Mouse (Mus musculus) forebrain, embryonic 14.5 days (tissue): ENCODE data around the gene Gm9745. TPM values are rescaled to one million over a fixed set of nuclear protein-coding genes. Genes with fewer than 3 reads are reported as not detected.
"Not testable (repeated sequence)": the region's sequence is repeated elsewhere in the genome, so short reads cannot be mapped to it uniquely, and the experiment has no call there.

ENCODE experiments used
- ATAC-seq: fragments of 200-750 bp; cut with Nextera tagmentation; 2 replicates; pipeline ENCODE4 v1.8.0; 2017; ENCODE audit warnings: mild to moderate bottlenecking, moderate library complexity
- DNase-seq: peaks from one replicate; pipeline ENCODE4 v3.0.0-alpha.2; 2015; ENCODE audit warnings: low spot score
- H3K27ac ChIP-seq: fragments of 300-500 bp; sonication (generic); 2 replicates; pipeline ENCODE4 v1.5.1; 2014; ENCODE audit warnings: low read depth, mild to moderate bottlenecking, control low read depth, low read length, moderate library complexity
- H3K27me3 ChIP-seq: fragments of 300-500 bp; sonication (generic); replicated peaks from 2 replicates; pipeline ENCODE4 v1.6.1; 2014; ENCODE audit warnings: low read length, control low read depth, mixed read lengths; ENCODE audit not compliant: control insufficient read depth, insufficient read depth
- H3K36me3 ChIP-seq: fragments of 300-500 bp; sonication (generic); 2 replicates; pipeline ENCODE4 v1.6.1; 2014; ENCODE audit warnings: low read length, control low read depth; ENCODE audit not compliant: control insufficient read depth, insufficient read depth
- H3K4me1 ChIP-seq: fragments of 300-500 bp; sonication (generic); 2 replicates; pipeline ENCODE4 v1.6.1; 2014; ENCODE audit warnings: antibody characterized with exemption, low read length, control low read depth; ENCODE audit not compliant: control insufficient read depth, insufficient read depth
- H3K4me2 ChIP-seq: fragments of 300-500 bp; sonication (generic); 2 replicates; pipeline ENCODE4 v1.6.1; 2014; ENCODE audit warnings: mild to moderate bottlenecking, control low read depth, low read length
- H3K4me3 ChIP-seq: fragments of 300-500 bp; sonication (generic); 2 replicates; pipeline ENCODE4 v1.5.1; 2014; ENCODE audit warnings: low read depth, low read length, control low read depth
- H3K9ac ChIP-seq: fragments of 300-500 bp; sonication (generic); 2 replicates; pipeline ENCODE4 v1.6.1; 2014; ENCODE audit warnings: mild to moderate bottlenecking, low read length, control low read depth, moderate library complexity
- H3K9me3 ChIP-seq: fragments of 300-500 bp; sonication (generic); replicated peaks from 2 replicates; pipeline ENCODE4 v1.6.1; 2016; ENCODE audit warnings: low read length, control low read depth, mixed read lengths; ENCODE audit not compliant: control insufficient read depth
- WGBS: fragments of 180-500 bp; shearing (Covaris S2); extraction: QIAGEN DNeasy Blood & Tissue Kit; methylation state at CpG from one replicate; pipeline ENCODE4 v1.1.7; 2014; 5-methylcytosine and 5-hydroxymethylcytosine counted together
- polyA plus RNA-seq: library from polyadenylated mRNA; unstranded; fragments of >200 nt; fragmentation: Nextera tagmentation; extraction: Ambion mirVana; gene quantifications from 2 replicates; pipeline ENCODE4 v1.2.1, GENCODE M21; 2014

Gene Gm9745
- polyA plus RNA-seq, 1 experiment from 2014 or later, result not detected

DNA sequence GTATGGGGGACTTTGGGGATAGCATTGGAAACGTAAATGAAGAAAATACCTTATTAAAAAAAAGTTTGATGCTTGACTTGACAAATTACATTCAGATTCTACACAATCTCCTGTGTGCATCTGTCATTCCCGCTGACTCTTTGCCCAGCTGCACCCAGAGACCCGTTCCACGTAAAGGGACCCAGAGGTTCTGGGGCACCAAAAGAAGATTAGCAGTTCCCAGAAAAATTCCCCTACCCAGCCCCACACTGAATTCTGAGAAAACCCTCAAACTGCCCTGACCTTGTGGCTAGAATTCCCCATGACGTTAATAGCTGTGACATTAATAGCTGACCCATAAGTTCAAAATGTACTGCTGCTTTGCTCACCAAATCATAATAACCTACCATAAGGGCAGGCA lies 17.2 kb upstream of the Gm9745 start:
- H3K4me1 ChIP-seq, result no peaks in the 10 kb centered on the region
- H3K4me2 ChIP-seq, result no peak overlapping the region
- no peak overlapping the region for H3K27ac ChIP-seq

DNA sequence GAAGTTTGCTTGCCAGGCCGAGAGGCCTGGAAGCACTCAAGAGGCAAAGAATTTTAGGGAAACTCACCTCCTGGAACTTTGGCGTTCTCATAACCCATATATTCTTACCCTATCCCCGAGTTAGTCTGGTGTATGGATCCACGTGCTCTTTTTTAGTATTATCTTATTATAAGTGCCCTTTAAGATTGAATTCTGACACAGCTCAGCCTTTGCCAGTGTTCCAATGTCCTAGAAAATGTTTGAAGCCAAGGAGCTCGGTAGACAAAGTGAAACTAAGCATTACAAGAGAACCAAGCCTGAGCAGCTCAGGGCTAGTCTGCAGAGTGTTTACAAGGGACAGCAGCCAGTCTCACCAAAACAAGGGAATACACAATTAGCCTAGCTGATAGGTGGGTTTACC lies 14.2 kb upstream of the Gm9745 start:
- not testable (repeated sequence) for H3K4me2 ChIP-seq, ATAC-seq, H3K9ac ChIP-seq, H3K27me3 ChIP-seq, H3K4me1 ChIP-seq, H3K9me3 ChIP-seq, H3K27ac ChIP-seq, H3K36me3 ChIP-seq, H3K4me3 ChIP-seq, DNase-seq
- 37% methylated on average over 5 of the region's 5 CpGs for WGBS

More for the DNA sequence above, 17.2 kb upstream of the Gm9745 start:
- Histone ChIP-seq H3K9me3 (no peaks in the 10 kb centered on the region), H3K4me3 (no peak overlapping the region), H3K27me3 (no peaks in the 10 kb centered on the region), H3K36me3 (peaks cover 25% of the 10 kb centered on the region), H3K9ac (no peak overlapping the region)
- WGBS, result 94% methylated on average over 5 of the region's 5 CpGs
- DNase-seq (no peak), ATAC-seq (no peak)

DNA sequence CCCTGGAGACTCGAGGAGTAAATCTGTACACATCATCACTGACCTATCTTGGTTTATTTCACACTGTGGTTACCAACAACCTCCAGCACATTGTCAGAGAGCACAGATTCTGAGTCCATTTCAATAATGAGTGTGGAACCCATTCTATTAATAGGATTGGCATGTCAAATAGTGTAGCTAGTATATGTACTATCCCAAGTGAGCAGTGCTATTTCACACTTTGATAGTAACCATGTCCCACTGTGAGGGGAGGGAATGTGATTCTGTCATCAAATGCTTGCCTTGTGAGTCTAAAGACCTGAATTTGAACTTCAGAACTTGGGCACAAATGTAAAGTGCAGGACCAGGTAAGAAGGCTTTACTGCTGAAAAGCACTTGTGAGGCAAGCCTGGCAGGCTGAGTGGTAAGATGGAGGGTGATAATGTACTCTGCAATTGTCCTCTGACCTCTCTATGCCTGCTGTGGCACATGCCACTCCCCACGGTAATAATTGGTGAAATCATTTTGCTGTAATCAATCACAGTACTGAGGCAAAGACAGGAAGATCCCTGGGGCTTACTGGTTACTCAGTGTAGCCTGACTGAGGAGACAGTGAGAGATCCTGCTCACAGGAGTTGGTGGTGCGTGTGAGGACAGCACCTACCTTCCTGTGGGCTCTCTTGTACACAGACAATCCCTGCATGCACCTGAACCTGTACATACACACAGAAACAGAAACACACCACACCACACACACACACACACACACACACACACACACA lies 13.3 kb upstream of the Gm9745 start:
- not testable (repeated sequence) for ATAC-seq
- WGBS, result 74% methylated on average over 3 of the region's 3 CpGs

DNA sequence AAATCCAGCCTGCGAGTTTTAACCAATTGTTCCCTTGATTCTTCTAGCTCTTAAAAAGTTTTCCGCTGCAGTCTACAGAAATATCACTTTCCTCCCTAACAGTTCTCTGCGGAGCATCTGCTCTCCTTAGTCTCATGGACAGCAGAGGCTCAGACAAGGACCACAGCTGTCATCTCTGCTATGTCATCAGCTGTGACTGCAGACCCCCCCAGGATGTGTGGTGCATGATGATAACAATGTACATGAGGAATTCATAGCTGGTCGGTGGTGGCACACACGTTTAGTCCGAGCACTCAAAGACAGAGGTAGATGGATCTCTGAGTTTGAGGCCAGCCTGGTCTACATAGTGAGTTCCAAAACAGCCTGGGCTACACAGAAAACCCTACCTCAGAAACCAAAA lies 11.5 kb upstream of the Gm9745 start:
- 97% methylated on average over 5 of the region's 6 CpGs for WGBS
- H3K9ac ChIP-seq, H3K4me1 ChIP-seq, H3K27ac ChIP-seq, DNase-seq, H3K4me2 ChIP-seq, ATAC-seq, H3K9me3 ChIP-seq, H3K4me3 ChIP-seq, H3K27me3 ChIP-seq, H3K36me3 ChIP-seq: not testable (repeated sequence)

More for the DNA sequence above, 13.3 kb upstream of the Gm9745 start:
- H3K4me2 ChIP-seq, DNase-seq, H3K9me3 ChIP-seq, H3K4me3 ChIP-seq, H3K36me3 ChIP-seq, H3K27me3 ChIP-seq, H3K27ac ChIP-seq, H3K9ac ChIP-seq, H3K4me1 ChIP-seq: not testable (repeated sequence)

DNA sequence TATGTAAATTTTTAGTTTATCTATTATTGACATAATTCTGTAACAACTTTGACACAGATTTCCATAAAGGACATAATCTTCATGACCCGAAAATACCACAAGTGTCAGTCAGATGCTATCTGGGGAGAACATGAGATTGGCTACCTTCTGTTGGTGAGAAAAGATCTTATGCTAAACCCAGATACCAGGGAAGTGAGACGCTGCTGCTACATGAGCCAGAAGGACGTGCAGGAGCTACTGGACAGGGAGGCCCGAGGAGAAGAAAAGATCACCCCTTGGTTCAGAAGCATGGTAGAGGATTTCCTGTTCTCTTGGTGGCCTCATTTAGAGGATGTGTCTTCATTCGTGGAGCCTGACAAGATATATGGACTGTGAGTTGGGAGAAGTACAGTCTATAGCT lies 11.0 kb upstream of the Gm9745 start:
- 80% methylated on average over 1 of the region's 5 CpGs for WGBS
- not testable (repeated sequence) for DNase-seq, H3K4me2 ChIP-seq, ATAC-seq, H3K36me3 ChIP-seq, H3K4me3 ChIP-seq, H3K27ac ChIP-seq, H3K27me3 ChIP-seq, H3K4me1 ChIP-seq, H3K9me3 ChIP-seq, H3K9ac ChIP-seq

DNA sequence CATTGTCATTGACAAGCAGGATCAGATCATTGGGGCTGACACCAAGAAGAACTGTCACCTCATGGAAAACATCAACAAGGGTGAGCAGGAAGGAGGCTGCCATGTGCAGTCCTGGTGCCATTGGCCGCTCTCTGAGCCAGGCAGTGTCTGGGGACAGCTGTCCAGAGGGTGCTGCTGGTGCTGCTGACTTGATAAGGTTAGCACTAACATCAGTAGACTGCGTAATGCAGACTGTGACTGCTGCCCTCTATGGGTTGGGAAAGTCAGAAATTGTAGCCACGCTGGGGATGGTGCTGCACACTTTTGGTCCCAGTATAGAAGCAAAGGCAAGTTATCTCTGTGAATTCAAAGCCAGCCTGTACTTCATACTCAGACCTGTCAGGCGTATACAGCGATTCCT lies 8.8 kb upstream of the Gm9745 start:
- not testable (repeated sequence) for H3K27ac ChIP-seq, H3K36me3 ChIP-seq, DNase-seq, H3K9me3 ChIP-seq, H3K4me2 ChIP-seq, H3K27me3 ChIP-seq, ATAC-seq, H3K4me3 ChIP-seq, H3K4me1 ChIP-seq, H3K9ac ChIP-seq
- WGBS, result no CpG with 5 or more reads among the region's 5 CpGs

DNA sequence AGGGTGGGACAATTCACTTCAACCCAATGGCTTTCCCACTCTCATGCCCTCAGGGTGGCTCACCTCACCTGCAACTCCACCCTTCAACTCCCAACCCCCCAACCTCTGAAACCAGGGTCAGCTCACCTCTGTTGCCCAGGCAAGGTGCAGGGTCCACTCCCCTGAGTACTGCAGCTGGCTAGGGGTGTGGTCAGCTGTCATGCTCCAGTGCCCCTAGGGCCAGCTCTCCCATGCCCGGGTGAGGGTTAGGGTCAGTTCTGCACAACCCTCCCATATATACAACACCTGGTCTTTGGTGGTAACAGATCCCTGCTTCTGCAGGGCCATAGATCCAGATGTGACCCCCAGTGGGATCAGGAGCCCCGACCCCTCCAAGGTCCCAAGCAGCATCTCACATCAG lies 7.1 kb upstream of the Gm9745 start:
- WGBS, result 88% methylated on average over 2 of the region's 2 CpGs
- not testable (repeated sequence) for H3K9me3 ChIP-seq, H3K9ac ChIP-seq, H3K27ac ChIP-seq, H3K4me1 ChIP-seq, ATAC-seq, H3K4me3 ChIP-seq, H3K27me3 ChIP-seq, H3K4me2 ChIP-seq, DNase-seq, H3K36me3 ChIP-seq

DNA sequence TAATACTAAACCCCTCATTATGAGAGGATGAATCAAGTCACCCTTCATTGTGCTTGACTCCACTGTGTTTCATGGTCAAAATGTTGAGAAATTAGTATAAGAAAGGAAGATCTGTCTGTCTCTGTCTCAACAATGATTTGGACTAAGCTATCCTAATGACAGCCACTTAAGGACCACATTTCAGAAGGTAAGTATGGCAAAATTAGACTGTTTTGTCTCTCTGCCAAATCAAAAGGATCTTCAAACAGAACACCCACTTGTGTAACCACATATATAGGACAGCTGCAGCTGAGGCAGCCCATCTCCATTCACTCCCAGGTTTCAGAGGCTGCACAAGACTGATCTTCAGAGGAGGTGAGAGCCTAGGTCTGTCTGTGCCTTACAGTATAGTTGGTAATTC lies 4.5 kb upstream of the Gm9745 start, which contains the start of gene Idi2:
Idi2 (plus strand) TSS at position 301 of the 400 bp plus-strand sequence.
- not testable (repeated sequence) for H3K9ac ChIP-seq, H3K27me3 ChIP-seq, H3K36me3 ChIP-seq, H3K27ac ChIP-seq, H3K9me3 ChIP-seq, H3K4me2 ChIP-seq, H3K4me1 ChIP-seq, ATAC-seq, H3K4me3 ChIP-seq, DNase-seq

DNA sequence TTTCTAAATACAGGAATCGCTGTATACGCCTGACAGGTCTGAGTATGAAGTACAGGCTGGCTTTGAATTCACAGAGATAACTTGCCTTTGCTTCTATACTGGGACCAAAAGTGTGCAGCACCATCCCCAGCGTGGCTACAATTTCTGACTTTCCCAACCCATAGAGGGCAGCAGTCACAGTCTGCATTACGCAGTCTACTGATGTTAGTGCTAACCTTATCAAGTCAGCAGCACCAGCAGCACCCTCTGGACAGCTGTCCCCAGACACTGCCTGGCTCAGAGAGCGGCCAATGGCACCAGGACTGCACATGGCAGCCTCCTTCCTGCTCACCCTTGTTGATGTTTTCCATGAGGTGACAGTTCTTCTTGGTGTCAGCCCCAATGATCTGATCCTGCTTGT lies 4.2 kb downstream of the Gm9745 start:
- not testable (repeated sequence) for H3K36me3 ChIP-seq
- 0 out of 2 replicates have a peak, but pooled peaks have one; percentile 37 for ATAC-seq
- WGBS, result no CpG with 5 or more reads among the region's 5 CpGs

More for the DNA sequence above, 4.2 kb downstream of the Gm9745 start:
- not testable (repeated sequence) for H3K27ac ChIP-seq, DNase-seq, H3K9me3 ChIP-seq, H3K4me1 ChIP-seq, H3K4me2 ChIP-seq, H3K27me3 ChIP-seq, H3K4me3 ChIP-seq, H3K9ac ChIP-seq
